Mouse (Mus musculus): ENCODE measurements at regions not wholly inside any gene's neighbourhood (a gene's known extent, or its start where the extent isn't known, plus 50 kb on each side); places are given as distances from the start of the nearest gene placed in this dataset.

DNA sequence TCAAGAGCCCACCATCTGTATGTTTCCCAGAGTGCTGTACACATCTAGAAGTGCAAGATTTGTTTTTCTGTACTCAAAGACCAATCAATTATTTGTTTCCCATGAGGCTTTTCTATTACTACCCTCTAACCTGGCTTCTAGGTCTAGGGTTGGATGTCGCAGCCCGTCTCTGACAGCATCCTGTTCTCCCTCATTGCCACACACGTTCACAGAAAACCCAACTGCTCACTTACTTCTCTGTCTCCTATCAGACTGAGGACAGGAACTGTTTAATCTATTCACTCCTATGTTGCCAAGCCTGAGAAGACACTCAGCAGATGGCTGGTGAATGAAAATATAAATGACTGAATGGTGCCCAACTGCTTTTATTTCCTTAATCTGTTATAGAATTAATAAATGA, 109.6 kb upstream of the Pcgf5 start:
- Histone ChIP-seq H3K9me3 (ENCODE audit: control insufficient read depth, low read length) (no peaks in the 10 kb centered on the region), H3K9ac (ENCODE audit: low read depth, low read length, severe bottlenecking) (no peak overlapping the region), H3K36me3 (ENCODE audit: control insufficient read depth, insufficient read depth, low read length) (no peaks in the 10 kb centered on the region), H3K27ac (replicated peaks; ENCODE audit: low read depth, low read length) (no peak overlapping the region), H3K4me1 (ENCODE audit: control insufficient read depth, insufficient read depth, low read length) (no peaks in the 10 kb centered on the region; the same call in 1 of the 2 replicates), H3K4me3 (replicated peaks; ENCODE audit: low read length) (no peak overlapping the region), H3K27me3 (ENCODE audit: control insufficient read depth, insufficient read depth, low read length) (no peaks in the 10 kb centered on the region), H3K4me2 (replicated peaks; ENCODE audit: low read depth, low read length, severe bottlenecking) (no peak overlapping the region)
- 78% methylated on average over 3 of the region's 3 CpGs for WGBS
- DNase-seq (ENCODE audit: low spot score) (no peak), ATAC-seq (ENCODE audit: low FRiP score, low read depth) (no peak)
- TF ChIP-seq POLR2A (IDR thresholded peaks at IDR 0.05; ENCODE audit: borderline replicate concordance, extremely low read depth, insufficient read depth, insufficient read length) = no peak

DNA sequence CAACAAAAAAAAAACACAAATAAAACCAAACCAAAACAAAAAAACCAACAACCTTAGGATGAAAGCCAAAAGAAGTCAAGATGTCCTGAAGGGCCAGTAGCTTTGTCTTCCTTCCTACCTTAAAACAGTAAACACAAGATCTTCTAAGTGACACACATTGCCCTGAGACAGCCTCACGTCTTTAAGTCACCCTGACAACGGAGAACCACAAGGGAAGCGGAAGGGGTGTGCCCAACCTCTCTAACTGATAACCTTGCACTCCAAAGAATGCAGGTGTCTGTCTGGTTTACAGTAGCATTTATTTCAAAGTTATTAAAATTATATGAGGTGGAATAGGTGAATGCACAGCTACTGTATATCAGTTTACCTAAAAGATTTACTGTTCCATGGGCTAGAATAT, 105.7 kb upstream of the Pcgf5 start:
- no peak for DNase-seq (ENCODE audit: low spot score)
- 85% methylated on average over 3 of the region's 3 CpGs for WGBS
- no peak overlapping the region for H3K9ac ChIP-seq (ENCODE audit: low read depth, low read length, severe bottlenecking)
- TF ChIP-seq POLR2A (IDR thresholded peaks at IDR 0.05; ENCODE audit: borderline replicate concordance, extremely low read depth, insufficient read depth, insufficient read length) = no peak
- H3K9me3 ChIP-seq (ENCODE audit: control insufficient read depth, low read length) = no peaks in the 10 kb centered on the region
- no peak overlapping the region for H3K4me2 ChIP-seq (replicated peaks; ENCODE audit: low read depth, low read length, severe bottlenecking)
- no peak for ATAC-seq (ENCODE audit: low FRiP score, low read depth)
- H3K4me3 ChIP-seq (replicated peaks; ENCODE audit: low read length) = no peak overlapping the region
- no peaks in the 10 kb centered on the region for H3K4me1 ChIP-seq (ENCODE audit: control insufficient read depth, insufficient read depth, low read length)
- no peaks in the 10 kb centered on the region for H3K27me3 ChIP-seq (ENCODE audit: control insufficient read depth, insufficient read depth, low read length)
- no peak overlapping the region for H3K27ac ChIP-seq (replicated peaks; ENCODE audit: low read depth, low read length)
- H3K36me3 ChIP-seq (ENCODE audit: control insufficient read depth, insufficient read depth, low read length) = no peaks in the 10 kb centered on the region

DNA sequence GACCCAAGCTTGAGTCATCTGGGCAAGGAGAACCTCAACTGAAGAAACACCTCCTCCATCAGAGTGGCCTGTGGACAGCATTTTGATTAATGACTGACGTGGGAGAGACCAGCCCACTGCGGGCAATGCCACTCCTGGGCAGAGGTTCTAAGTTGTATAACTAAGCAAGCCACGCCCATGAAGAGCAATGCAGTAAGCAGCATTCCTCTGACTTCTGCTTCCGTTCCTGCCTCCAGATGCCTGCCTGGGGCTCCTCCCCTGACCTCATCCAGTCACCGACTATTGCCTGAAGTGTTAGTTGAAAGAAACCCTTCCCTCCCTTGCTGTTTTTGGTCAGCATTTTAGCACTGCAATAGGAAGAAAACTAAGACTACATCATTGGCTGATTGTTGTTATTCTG, 105.2 kb upstream of the Pcgf5 start:
- no peaks in the 10 kb centered on the region for H3K27me3 ChIP-seq (ENCODE audit: control insufficient read depth, insufficient read depth, low read length)
- DNase-seq (ENCODE audit: low spot score) = no peak
- TF ChIP-seq POLR2A (IDR thresholded peaks at IDR 0.05; ENCODE audit: borderline replicate concordance, extremely low read depth, insufficient read depth, insufficient read length) = no peak
- 64% methylated on average over 5 of the region's 5 CpGs for whole genome bisulfite sequencing
- ATAC-seq (ENCODE audit: low FRiP score, low read depth) = no peak
- no peak overlapping the region for H3K9ac ChIP-seq (ENCODE audit: low read depth, low read length, severe bottlenecking)
- H3K36me3 ChIP-seq (ENCODE audit: control insufficient read depth, insufficient read depth, low read length) = no peaks in the 10 kb centered on the region
- no peak overlapping the region for H3K4me2 ChIP-seq (replicated peaks; ENCODE audit: low read depth, low read length, severe bottlenecking)
- no peaks in the 10 kb centered on the region for H3K4me1 ChIP-seq (ENCODE audit: control insufficient read depth, insufficient read depth, low read length)
- no peak overlapping the region for H3K27ac ChIP-seq (replicated peaks; ENCODE audit: low read depth, low read length)
- no peak overlapping the region for H3K4me3 ChIP-seq (replicated peaks; ENCODE audit: low read length)
- no peaks in the 10 kb centered on the region for H3K9me3 ChIP-seq (ENCODE audit: control insufficient read depth, low read length)

DNA sequence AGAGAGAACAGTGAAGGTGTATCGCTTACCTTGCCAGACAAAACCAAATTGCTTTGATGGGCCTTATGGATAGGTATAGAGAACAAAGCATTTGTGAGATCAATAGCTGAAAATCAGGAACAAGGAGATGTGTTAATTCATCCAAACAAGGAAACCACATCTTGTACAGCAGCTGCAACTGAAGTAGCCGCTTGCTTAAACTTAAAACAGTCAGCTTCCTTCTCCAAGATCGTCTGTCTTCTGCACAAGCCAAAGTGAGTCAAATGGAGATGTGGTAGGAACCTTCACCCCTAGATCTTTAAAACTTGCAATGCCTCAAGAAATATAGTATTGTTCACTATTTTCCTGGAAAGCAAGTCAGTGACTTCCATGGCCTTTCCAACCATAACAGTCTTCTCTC, 95.6 kb upstream of the Pcgf5 start:
- Histone ChIP-seq H3K4me1 (ENCODE audit: control insufficient read depth, insufficient read depth, low read length) (no peaks in the 10 kb centered on the region), H3K4me2 (replicated peaks; ENCODE audit: low read depth, low read length, severe bottlenecking) (no peak overlapping the region), H3K4me3 (replicated peaks; ENCODE audit: low read length) (no peak overlapping the region), H3K36me3 (ENCODE audit: control insufficient read depth, insufficient read depth, low read length) (no peaks in the 10 kb centered on the region), H3K9ac (ENCODE audit: low read depth, low read length, severe bottlenecking) (no peak overlapping the region), H3K9me3 (ENCODE audit: control insufficient read depth, low read length) (no peaks in the 10 kb centered on the region), H3K27me3 (ENCODE audit: control insufficient read depth, insufficient read depth, low read length) (no peaks in the 10 kb centered on the region), H3K27ac (replicated peaks; ENCODE audit: low read depth, low read length) (no peak overlapping the region)
- 87% methylated on average over 3 of the region's 3 CpGs for WGBS
- DNase-seq (ENCODE audit: low spot score) = no peak
- no peak for ATAC-seq (ENCODE audit: low FRiP score, low read depth)
- TF ChIP-seq POLR2A (IDR thresholded peaks at IDR 0.05; ENCODE audit: borderline replicate concordance, extremely low read depth, insufficient read depth, insufficient read length) = no peak

DNA sequence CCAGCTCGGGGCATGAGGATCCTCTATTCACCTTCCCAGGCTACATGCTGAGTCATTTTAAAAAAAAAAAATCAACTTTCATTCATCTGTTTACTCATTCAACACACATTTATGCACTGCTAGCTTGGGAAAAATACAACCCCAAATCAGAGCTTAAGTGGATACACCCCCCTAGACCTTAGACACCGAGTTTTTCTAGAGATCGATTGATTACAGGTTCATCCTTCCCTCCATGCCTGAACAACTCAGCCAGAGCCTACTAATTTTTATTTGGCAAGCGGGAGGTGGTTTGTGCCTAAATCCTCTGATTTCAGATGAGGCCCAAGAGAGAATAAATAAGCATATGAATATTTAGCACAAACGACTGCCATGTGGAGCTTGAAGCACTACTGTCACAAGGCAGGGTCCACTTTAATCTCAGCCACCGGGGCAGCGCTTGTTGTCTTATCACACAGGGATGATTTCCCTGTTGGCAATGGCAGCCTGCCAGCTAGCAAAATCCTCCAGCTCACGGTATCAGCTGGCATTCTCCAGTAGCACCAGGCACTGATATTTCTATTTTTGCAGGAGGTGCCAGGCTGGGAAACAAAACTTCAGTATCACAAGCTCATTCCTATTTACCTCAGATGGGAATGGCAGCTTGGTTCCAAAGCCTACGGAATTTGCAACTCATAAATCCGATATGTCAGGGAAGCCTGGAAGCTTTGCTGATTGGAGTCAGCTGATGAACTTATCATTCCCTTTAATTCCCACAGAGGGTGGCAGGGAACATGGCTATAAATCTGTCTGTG, 90.2 kb upstream of the Pcgf5 start:
- H3K9me3 ChIP-seq (ENCODE audit: control insufficient read depth, low read length) = no peaks in the 10 kb centered on the region
- H3K4me1 ChIP-seq (ENCODE audit: control insufficient read depth, insufficient read depth, low read length) = no peaks in the 10 kb centered on the region
- no peaks in the 10 kb centered on the region for H3K27me3 ChIP-seq (ENCODE audit: control insufficient read depth, insufficient read depth, low read length)
- DNase-seq (ENCODE audit: low spot score) = peak; percentile 8
- no peak for ATAC-seq (ENCODE audit: low FRiP score, low read depth)
- H3K36me3 ChIP-seq (ENCODE audit: control insufficient read depth, insufficient read depth, low read length) = no peaks in the 10 kb centered on the region
- H3K9ac ChIP-seq (ENCODE audit: low read depth, low read length, severe bottlenecking) = no peak overlapping the region
- no peak overlapping the region for H3K4me2 ChIP-seq (replicated peaks; ENCODE audit: low read depth, low read length, severe bottlenecking)
- TF ChIP-seq POLR2A (IDR thresholded peaks at IDR 0.05; ENCODE audit: borderline replicate concordance, extremely low read depth, insufficient read depth, insufficient read length) = no peak
- WGBS = 67% methylated on average over 10 of the region's 10 CpGs
- H3K27ac ChIP-seq (replicated peaks; ENCODE audit: low read depth, low read length) = no peak overlapping the region
- no peak overlapping the region for H3K4me3 ChIP-seq (replicated peaks; ENCODE audit: low read length)
